Mouse (Mus musculus) layer of hippocampus, adult 11-12 months (tissue): ENCODE data around the gene P2rx5.
A peak's percentile ranks its signal among the peaks of the same experiment; 100 is the strongest.

Experiments
- DNase-seq: peaks from one replicate; pipeline ENCODE4 v3.0.0; 2022; ENCODE audit warnings: low spot score

The P2rx5 gene

DNA sequence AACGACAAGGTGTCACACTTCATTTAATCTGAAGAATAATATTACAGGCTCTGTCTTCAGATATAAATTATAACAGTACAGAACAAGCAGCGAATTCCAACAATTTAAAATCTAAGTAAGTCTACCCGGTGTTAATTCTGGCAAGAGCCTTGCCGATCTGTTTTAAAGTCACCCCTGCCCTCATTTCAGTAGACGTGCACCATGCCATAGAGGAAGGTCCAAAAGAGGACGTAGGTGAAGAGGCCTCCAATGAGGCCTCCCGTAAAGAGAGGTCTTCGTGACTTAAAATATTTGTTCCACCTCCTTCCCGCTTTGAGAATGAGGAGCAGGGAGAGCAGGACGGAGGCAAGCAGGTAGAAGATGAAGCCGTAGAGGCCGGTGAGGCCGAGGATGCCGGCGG, 16.0 kb downstream of the P2rx5 start:
- DNase-seq, result no peak

DNA sequence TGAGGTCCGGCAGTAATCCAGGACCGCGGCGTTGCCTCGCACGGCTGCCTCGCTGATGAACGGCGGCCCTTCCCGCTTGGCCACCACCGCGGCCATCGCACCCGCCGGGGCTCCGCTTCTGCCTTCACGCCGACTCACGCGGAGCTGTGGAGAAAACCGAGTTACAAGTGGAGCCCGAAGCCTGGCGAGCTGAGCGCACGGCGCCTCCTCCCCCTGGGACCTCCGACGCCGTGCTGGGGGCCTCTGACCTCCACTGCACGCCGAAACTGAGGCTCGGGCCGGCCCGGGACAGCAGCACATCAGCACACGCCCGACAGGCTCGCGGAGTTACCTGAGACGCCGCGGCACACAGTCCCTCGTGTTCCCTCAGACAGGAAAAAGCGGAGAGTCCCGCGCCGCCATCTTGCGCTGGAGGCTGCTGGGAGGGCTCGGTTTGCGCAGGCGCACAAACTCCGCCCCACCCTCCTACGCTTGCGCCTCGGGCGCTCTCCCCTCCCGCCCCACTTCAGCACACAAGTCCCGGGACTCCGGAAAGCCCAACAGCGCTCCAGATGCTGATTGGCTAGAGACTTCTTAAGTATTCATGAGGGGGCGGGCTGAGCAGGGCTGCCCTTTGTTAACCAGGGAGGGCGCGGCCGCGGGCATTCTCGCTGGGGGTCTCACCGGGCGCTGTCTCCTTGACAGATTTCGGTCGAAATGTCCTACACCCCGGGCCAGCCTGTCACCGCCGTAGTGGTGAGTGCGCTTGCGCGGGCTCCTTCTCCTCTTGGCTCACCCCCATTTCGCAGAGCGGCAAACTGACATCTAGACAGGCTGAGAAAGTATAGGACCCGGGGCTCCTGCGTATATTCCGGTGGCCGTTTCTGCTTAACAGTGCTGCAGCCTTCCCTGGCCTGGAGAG, 16.6 kb downstream of the P2rx5 start, which contains the start of the genes Emc6 and Tax1bp3:
TSS of gene Emc6 (minus strand) at position 430 of the 901 bp plus-strand sequence.
TSS of gene Tax1bp3 (plus strand) at position 476 of the 901 bp plus-strand sequence.
- peak; percentile 95 for DNase-seq

DNA sequence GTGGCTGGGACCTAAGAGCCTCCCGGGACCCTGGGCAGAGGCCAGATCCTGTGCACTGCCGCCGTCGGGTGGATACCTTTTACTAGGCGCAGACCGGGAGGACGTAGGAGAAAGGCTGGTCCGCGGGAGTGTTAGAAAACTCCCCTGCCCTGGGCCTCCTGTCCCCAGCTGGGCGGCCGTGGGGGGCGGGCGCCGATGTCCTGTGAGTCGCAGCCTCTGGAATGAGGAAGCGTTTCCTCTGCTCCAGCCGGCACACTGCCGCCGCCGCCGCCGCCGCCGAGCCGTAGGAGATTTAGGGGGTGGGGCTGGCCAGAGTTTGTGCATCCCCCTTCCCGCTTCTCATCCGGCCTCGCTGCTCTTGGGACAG, 17.3 kb downstream of the P2rx5 start:
- no peak for DNase-seq

DNA sequence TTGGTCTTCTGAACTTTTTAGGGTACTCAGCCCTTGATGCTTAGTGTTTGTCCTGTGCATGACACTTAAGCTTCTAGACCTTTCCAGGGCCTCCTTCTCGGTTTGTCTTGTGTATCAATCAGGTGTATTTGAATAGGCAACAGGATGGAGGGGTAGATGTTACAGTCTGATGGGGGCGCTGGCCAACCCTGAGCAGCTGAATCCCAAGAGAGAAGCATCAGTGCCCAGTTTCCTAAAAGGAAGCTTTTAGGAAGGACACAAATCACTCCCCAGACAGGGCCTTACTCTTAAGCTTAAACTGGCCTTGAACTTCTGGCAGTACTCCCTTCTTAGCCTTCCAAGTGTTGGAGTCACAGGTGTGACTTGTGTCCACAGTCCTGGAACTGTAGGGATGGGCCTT, 17.7 kb downstream of the P2rx5 start:
- no peak for DNase-seq

DNA sequence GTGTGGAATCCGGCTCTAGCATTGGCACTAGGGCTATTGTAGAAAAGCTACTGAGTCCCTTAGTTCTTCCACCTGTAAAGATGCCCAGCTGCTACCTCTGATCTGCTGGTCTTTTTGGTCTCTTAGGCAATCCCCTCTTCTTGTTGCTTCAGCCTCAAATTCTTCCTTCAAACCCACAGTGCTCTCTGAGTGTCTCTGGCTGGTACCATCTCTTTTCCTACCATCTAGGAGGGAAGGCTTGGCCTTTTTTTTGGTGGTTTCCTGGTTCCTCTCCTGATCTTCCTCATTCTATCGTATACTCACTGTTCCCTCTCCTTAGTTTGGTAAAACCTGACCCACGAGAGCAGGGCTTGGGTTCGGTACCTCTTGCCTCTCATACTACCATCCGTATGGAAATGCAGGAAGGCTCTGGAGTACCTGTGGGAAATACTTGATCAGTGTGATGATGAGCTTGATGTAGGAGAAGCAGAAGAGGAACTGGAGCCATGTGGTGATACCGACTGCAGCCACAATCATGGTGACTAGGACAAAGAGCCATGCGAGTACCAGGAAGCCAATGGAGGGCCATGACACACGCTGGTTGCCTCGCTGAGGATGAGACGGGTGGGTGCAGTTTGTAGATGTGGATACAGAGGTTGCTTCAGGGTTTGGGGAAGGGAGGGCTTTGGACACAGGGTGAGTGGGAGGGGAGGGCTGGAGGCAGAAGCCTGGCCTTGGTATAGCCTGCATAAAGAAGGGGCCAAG, 25.8 kb downstream of the P2rx5 start:
- no peak for DNase-seq

DNA sequence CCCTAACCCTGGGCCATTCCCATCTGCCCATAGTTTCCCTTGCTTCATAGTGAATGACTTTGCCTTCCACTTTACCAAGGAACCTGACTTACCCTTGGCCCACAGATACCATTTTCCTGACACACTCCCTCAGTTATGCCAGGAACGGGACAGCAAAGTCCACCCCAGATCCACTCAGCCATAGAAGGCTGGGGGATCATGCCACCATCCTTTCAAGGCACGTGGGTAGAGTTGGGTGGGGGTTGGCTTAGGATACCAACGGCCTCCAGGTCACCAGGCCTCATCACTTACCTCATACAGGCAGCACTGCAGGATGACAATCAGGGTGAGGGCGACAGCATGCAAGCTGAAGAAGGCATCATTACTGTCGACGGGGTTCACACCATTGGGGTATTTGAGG, 27.0 kb downstream of the P2rx5 start:
- DNase-seq, result no peak

DNA sequence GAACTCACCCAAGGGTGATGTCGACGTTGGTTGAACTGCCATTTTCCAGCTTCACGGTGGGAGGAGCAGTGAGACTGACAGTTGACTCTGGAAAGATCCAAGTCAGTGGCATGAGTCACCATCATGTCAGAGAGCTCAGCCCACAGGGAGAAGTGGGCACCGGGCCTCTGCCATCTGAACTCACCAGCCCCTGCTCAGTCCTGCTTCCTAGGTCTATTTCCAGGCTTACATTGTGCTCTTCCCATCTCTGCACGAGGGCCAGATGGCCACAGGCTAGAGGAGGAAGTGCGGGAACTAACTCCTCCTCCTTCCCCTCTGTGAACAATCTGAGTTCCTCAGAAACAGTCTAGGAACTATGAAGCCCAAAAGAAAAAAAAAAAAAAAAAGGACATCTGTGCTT, 32.8 kb downstream of the P2rx5 start:
- peak; percentile 22 for DNase-seq

DNA sequence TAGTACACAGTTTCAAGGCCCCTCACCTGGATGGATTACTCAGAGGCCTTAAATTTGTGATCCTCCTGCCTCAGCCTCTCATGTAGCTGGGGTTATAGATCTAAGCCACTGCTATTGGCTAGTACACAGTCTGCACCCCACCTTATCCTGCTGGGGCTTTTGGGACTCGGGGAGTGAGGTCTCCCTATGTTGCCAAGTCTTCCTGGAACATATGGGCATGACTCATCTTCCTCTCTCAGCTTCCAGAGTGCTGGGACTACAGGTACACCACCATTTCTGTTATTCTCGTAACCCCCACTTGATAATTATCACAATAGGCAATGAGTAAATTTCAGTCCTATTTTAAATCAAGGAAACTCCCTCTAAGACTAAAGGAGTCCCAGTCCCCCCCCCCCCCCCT, 34.2 kb downstream of the P2rx5 start:
- DNase-seq, result no peak

DNA sequence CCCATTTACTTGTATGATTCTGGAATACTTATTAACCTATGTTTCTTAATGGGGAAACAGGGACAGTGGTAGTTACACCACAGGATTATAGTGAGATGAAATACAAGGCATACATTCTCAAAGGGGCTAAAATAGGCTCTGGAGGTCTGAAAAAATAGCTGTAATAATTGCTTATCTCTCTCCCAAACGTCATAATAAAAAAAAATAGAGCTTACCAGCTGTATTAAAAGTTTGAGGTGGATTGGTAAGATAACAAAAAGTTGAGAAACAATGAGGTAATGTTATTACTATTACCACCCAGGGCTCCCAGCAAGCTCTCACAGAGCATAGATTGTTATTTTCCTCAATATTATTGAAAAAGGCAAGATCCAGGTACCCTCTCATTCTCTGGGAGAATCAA, 38.0 kb downstream of the P2rx5 start:
- no peak for DNase-seq

DNA sequence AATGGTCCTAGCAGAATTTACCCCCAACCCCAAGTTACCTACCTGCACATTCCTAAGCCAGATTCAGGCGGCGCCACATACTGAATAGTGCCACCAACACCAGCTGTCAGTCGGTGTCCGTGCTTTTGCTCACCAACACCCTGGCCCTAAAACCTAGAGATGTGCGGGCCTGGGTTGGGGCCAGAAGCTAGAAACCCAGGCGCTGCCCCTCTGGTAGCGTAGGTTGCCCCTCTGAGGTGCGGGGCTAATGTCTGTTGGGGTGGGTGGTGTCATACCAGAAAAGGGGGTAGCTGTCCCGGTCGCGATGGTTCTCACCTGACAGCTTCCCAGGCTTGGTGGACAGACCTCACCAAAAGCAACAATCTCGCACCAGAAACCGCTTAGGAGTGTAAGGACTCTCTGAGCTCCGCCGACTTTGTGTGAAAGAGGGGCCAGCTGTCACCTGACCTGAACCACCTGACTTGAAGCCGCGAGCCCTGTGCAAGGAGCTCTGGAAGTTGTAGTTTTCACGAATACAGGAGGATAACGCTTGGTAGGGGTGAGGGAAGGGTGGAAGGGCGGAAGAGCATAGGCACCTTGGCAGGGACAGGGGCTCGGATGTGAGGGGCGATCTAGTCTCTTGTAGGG, 38.5 kb downstream of the P2rx5 start, which contains the start of gene Ctns:
TSS of gene Ctns (minus strand) at position 440 of the 627 bp plus-strand sequence.
- peak; percentile 91 for DNase-seq

DNA sequence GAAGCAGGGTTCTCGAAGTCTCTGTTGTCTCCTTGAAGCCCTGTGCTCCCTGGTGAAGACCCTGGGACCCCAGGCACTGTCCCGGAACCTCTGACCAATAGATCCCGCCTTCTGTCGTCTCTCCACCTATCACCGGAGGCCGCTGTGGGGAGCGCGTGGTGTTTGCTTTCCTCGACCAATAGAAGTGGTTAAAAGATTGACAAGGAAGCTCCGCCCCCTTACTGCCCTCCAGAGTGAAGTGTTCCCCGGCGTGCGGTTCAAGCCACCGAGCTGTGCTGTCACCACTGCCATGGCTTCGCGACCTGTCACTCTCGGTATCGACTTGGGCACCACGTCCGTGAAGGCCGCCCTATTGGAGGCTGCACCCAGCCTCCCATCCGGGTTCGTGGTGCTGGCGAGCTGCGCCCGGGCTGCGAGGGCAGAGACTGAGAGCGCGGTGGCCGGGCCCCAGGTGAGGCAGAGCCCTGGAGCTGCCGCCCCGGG, 39.0 kb downstream of the P2rx5 start, which contains the start of gene Shpk:
TSS of gene Shpk (plus strand) at position 231 of the 483 bp plus-strand sequence.
- peak; percentile 97 for DNase-seq

DNA sequence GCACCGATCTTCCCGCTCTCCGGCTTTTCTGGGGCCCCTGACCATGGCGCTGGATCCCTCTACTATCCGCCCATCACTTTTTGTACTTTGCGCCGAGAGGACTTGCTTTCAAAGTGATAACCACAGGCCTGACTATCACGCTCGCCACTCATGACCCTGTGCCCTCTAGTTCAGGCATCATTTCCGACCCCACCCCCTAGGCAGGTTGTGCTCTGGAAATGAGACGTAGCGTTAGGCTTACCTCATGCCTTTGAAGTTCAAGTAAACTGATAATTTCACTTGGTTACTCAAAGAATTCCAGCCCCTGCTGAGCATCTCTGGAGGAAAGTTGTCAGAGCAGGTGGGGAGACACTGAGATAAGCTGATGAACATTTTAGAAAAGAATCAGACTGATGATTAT, 39.7 kb downstream of the P2rx5 start:
- DNase-seq, result no peak

DNA sequence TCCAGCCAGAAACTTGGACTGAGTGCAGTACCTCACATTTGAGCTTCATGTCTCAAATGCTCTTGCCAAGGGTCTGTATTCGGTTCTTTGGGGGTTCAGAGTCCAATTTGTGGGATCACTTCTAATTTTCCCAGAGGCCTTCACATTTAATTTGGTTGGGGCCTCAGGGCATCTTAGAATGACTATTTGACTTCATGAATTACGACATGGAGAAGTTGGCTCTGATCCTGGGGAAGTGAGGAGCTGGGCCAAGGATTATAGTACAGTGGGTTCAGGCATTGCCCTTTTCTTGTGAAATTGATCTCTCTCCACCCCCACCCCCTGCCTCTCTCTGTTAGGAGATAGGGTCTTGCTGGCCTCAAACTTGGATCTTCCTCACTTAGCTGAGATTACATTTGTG, 40.8 kb downstream of the P2rx5 start:
- no peak for DNase-seq

DNA sequence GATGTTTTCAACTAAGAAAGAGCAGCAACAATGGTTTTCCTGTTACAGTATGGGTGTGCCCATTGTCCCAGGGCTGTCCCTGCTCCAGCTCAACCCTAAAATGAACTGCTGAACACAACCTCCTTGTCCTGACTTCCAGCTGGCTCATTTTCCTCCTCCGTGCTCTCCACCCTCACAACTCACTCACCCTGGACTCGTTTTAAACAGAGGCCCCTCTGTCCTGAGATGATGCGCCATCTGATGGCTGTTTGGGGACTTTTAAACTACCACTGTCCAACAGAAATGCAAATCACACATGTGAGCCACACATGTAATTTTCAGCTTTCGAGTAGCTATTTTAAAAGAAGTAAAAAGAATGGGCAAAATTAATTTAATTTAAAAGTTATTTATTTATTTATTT, 41.4 kb downstream of the P2rx5 start:
- DNase-seq, result no peak

DNA sequence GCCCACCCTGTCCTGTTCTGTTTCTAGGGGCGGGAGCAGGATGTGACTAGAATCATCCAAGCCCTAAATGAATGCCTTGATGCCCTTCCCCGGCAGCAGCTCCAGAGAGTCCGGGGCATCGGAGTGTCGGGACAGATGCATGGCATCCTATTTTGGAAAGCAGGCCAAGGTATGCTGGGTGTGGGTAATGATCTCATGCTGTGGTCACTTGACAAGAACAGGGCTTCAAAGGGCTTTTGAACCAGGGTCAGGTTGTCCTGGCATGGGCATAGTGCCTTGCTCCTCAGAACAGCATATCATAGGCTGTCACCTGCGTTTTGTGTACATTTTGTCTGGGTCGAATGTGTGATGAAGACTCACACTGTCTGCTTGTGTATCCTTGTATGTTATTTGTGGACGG, 43.7 kb downstream of the P2rx5 start:
- DNase-seq, result no peak

DNA sequence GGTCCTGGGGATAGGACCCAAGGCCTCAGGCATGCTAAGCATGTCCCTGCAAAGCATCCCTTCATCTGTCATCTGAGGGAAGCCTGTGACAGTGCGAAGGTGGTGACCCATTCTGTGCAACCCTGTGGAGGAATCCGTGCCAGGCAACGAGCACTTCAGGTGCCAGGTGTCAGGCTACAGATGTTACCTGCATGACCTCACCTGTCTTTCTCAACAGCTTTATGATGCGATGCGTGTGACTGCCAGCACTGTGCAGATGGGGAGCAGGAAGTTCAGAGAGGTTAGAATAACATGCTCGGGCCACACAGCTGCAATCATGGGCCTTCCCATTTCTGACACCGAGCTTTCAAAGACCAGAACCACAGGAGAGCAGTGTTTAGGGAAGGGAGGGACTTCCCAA, 45.0 kb downstream of the P2rx5 start:
- no peak for DNase-seq

DNA sequence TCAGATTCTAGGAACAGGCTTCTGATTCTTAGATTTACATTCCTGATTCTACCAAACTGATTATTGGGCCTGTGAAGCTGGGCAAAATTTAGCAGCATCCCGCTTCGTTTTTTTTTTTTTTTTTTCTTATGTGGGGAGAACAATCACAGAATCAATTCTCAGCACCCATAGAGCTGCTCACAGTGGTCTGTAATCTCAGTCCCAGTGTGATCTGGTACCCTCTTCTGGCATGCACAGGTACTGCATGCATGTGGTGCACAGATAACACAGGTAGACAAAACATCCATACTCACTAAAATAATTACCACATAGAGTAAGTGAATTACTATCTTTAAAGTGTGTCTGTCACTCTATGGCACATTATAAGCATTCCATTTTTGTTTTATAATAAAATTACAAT, 47.4 kb downstream of the P2rx5 start:
- no peak for DNase-seq

DNA sequence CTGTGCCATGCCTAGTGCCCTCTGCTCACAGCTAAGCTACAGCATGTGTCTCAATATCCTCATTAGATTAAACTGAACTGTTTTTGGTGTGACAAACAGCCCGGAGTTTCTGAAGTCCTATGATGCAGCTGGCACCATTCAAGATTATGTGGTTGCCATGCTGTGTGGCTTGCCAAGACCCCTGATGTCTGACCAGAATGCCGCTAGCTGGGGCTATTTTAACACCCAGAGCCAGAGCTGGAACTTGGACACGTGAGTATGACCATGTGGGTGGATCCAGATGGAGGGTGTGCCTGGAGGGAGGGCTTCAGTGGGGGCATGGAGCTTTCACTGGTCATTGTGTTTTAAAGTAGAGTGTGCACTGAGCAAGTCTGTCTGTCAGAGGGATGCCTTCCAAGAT, 53.7 kb downstream of the P2rx5 start:
- DNase-seq, result no peak

DNA sequence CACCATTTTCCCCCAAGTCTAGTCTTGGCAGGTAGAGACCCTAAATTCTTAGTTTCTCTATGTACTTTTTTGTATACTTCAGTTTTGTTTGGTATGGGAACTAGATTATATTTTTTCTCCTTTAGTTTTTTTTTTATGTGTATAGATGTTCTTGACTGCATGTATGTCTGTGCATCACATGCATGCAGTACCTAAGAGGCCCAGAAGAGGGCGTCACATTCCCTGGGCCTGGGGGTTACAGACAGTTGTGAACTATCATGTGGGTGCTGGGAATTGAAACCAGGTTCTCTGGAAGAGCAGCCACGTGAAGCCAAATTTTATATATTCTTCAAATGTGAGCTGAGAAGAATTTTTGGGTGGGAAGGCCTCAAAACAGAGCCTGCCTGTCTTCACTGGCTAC, 59.5 kb downstream of the P2rx5 start:
- DNase-seq, result no peak

DNA sequence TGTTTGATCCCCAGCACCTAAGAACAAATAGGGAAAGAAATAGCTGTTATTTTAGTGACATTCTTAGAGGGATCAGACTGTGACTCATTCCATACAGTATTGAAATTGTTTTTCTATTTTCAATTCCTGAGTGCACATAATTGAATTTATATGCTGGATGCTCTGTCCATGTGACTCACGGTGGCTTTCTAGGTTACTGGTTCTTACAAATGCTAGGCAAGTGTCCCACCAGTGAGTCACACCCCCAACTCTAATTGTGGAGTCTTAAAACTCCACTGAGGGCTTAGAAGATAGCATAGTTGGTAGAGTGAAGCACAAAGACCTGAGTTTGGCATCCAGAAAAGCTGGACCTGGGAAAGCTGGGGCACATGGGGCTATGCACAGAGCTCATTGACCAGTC, 60.4 kb downstream of the P2rx5 start:
- no peak for DNase-seq
